Mouse (Mus musculus) heart, adult 2 months (tissue): ENCODE data around the gene Mkln1. TPM values are rescaled to one million over a fixed set of nuclear protein-coding genes. Genes with fewer than 3 reads are reported as not detected.
A peak's percentile ranks its signal among the peaks of the same experiment; 100 is the strongest.

Experiments
- DNase-seq, 2 experiments: peaks; one replicate each; pipeline ENCODE4 v3.0.0; 2021
- H3K27ac ChIP-seq: fragments of 200-600 bp; 2 replicates; pipeline ENCODE4 v1.8.1; 2022
- H3K27me3 ChIP-seq: fragments of 200-500 bp; 2 replicates; pipeline ENCODE4 v1.6.1; 2012; ENCODE audit warnings: mild to moderate bottlenecking, low read length, inconsistent platforms, mixed read lengths; ENCODE audit not compliant: control insufficient read depth, insufficient read depth
- H3K36me3 ChIP-seq: fragments of 200-500 bp; 2 replicates; pipeline ENCODE4 v1.6.1; 2012; ENCODE audit warnings: low read length, inconsistent platforms; ENCODE audit not compliant: control insufficient read depth, insufficient read depth
- H3K4me1 ChIP-seq: fragments of 200-500 bp; 2 replicates; pipeline ENCODE4 v1.6.1; 2011; ENCODE audit warnings: low read length; ENCODE audit not compliant: control insufficient read depth, insufficient read depth
- H3K4me3 ChIP-seq: fragments of 200-600 bp; 2 replicates; pipeline ENCODE4 v1.8.1; 2022
- H3K79me2 ChIP-seq: fragments of 200-500 bp; replicated peaks from 2 replicates; pipeline ENCODE4 v1.6.1; 2012; ENCODE audit warnings: mild to moderate bottlenecking, inconsistent platforms, low read length, moderate library complexity, mixed read lengths; ENCODE audit not compliant: control insufficient read depth, insufficient read depth
- H3K9ac ChIP-seq: fragments of 200-500 bp; 2 replicates; pipeline ENCODE4 v1.6.1; 2012; ENCODE audit warnings: low read depth, mild to moderate bottlenecking, control low read depth, inconsistent platforms, low read length, mixed read lengths
- CTCF ChIP-seq: fragments of 200-600 bp; IDR thresholded peaks from 2 replicates; pipeline ENCODE4 v1.8.1; 2022; ENCODE audit warnings: antibody characterized with exemption, mild to moderate bottlenecking, moderate library complexity
- EP300 ChIP-seq: fragments of 200-500 bp; IDR thresholded peaks from 2 replicates; pipeline ENCODE4 v1.6.1; 2011; ENCODE audit warnings: low read depth, low read length, control low read depth; ENCODE audit not compliant: insufficient read depth
- POLR2A ChIP-seq: fragments of 200-500 bp; IDR thresholded peaks from 2 replicates; pipeline ENCODE4 v1.6.1; 2011; ENCODE audit warnings: mild to moderate bottlenecking, low read depth, low read length, control low read depth; ENCODE audit not compliant: insufficient read depth
- WGBS: fragments of 180-500 bp; shearing (Covaris S2); methylation state at CpG from one replicate; pipeline ENCODE4 v1.1.7; 2018; 5-methylcytosine and 5-hydroxymethylcytosine counted together
- intact Hi-C: fragments of 180-260 bp; cut with DNase I; formaldehyde crosslinking; loops from one replicate; pipeline ENCODE4 v1.15.1; 2025
- polyA plus RNA-seq: library from polyadenylated mRNA; depleted of rRNA; stranded (reverse); fragments of >200 nt; gene quantifications from 2 replicates; pipeline ENCODE4 v1.2.3, GENCODE M21; 2012
- total RNA-seq, 2 experiments: library from RNA; stranded (reverse); gene quantifications; 2 replicates each; pipeline ENCODE4 v1.2.3; 2021

Mkln1 gene
- total and polyA plus RNA-seq, 3 experiments, result 52.5 to 157 (median 148) TPM

GRCm38 (mm10) chr6:31390243-31390981, 8.1 kb upstream of the Mkln1 start:
- Histone ChIP-seq H3K27ac (peak overlapping the region; percentile 71), H3K79me2 (no peaks in the 10 kb centered on the region), H3K36me3 (no peaks in the 10 kb centered on the region), H3K4me1 (peaks cover 7% of the 10 kb centered on the region), H3K9ac (no peak overlapping the region), H3K4me3 (no peak overlapping the region), H3K27me3 (no peaks in the 10 kb centered on the region)
- peak; percentile 82 for TF ChIP-seq CTCF
- peak; percentile 76 for TF ChIP-seq EP300
- no peak for TF ChIP-seq POLR2A
- intact Hi-C loops, result loop anchor here (5.0 kb wide), 2 partner anchors 198 to 313 kb away; no protein-coding TSS in a partner anchor
- WGBS, result 39% methylated on average over 8 of the region's 8 CpGs
- DNase-seq, result peak; percentile 53 to 56

DNA sequence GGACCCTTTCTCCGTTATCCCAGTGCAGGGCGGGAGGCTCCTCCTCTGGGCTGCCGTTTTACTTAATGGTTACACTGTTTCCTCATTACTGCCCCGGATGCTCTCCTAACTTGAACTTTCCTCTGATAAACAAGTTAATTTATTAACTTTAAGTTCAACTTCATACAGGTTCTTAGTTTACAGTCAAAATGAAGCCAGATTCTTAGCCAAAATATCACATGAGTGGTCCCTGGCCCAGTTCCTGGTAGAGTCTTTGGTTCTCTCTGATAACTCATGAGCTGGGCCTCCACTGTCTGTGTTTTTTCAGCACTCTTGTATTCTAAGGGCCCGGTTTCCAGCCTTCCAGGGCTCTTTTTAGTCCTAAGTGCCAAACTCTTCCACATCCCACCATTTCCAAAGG, 5.7 kb upstream of the Mkln1 start:
- Histone ChIP-seq H3K79me2 (no peaks in the 10 kb centered on the region), H3K27ac (no peak overlapping the region), H3K4me1 (peaks cover 7% of the 10 kb centered on the region), H3K36me3 (no peaks in the 10 kb centered on the region), H3K27me3 (no peaks in the 10 kb centered on the region), H3K4me3 (no peak overlapping the region), H3K9ac (no peak overlapping the region)
- no peak for DNase-seq
- intact Hi-C loops, result loop anchor here (5.0 kb wide), 2 partner anchors 201 to 316 kb away; no protein-coding TSS in a partner anchor
- TF ChIP-seq EP300 (no peak), CTCF (no peak), POLR2A (no peak)
- 86% methylated on average over 5 of the region's 5 CpGs for WGBS

DNA sequence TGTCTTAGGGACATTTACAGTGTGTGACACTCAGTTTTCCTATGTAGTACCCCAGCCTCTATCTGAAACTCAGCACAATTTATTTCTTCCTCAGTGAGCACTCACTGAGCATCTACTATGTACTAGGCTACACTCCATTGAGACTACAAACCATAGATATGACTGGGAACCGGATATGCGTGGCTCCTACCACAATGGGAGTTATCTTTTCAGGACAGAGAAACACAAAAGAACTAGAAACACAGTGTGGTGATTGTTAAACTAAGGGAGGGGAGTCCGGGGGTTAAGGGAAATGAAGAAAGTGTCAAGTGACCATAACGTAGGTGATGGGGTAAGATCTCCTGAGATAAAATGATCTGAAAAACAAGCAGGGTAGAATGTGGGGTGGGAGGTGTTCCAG, 2.4 kb upstream of the Mkln1 start:
- DNase-seq, result no peak
- Histone ChIP-seq H3K4me1 (peaks cover 7% of the 10 kb centered on the region), H3K4me3 (no peak overlapping the region), H3K9ac (no peak overlapping the region), H3K79me2 (peaks cover 5% of the 10 kb centered on the region), H3K27ac (no peak overlapping the region), H3K36me3 (peaks cover 10% of the 10 kb centered on the region), H3K27me3 (no peaks in the 10 kb centered on the region)
- intact Hi-C loops, result loop anchor here (5.0 kb wide), 2 partner anchors 74 to 174 kb away; no protein-coding TSS in a partner anchor
- WGBS, result 64% methylated on average over 4 of the region's 4 CpGs
- TF ChIP-seq POLR2A, result no peak
- no peak for TF ChIP-seq CTCF
- no peak for TF ChIP-seq EP300

DNA sequence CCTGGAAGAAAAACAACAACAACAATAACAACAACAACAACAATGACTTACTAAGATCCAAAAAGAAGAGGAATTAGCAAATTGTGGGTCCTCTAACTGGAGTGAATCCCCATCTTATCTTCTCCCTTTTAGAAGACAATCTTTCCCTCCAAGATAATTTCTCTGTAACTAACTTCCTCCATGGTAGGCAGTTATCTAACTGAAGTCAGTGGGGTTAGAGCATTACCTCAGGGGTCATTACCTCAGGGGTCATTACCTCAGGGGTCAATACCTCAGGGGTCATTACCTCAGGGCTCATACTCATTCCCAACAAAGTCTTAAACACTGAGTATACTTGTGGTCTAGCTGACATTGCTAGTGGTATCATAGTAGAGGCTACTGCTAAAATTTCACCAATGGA, 1.2 kb upstream of the Mkln1 start:
- H3K36me3 ChIP-seq, result peaks cover 16% of the 10 kb centered on the region
- TF ChIP-seq CTCF (no peak), POLR2A (no peak), EP300 (no peak)
- no peak overlapping the region for H3K4me3 ChIP-seq
- no peaks in the 10 kb centered on the region for H3K27me3 ChIP-seq
- intact Hi-C loops, result loop anchor here (5.0 kb wide), 2 partner anchors 75 to 175 kb away; no protein-coding TSS in a partner anchor
- DNase-seq, result no peak
- H3K27ac ChIP-seq, result no peak overlapping the region
- peaks cover 6% of the 10 kb centered on the region for H3K79me2 ChIP-seq
- no peak overlapping the region for H3K9ac ChIP-seq
- H3K4me1 ChIP-seq, result peaks cover 11% of the 10 kb centered on the region

GRCm38 (mm10) chr6:31397775-31398430, 632 bp upstream of the Mkln1 start:
- Histone ChIP-seq H3K4me3 (peak overlapping the region; percentile 64), H3K36me3 (peaks cover 16% of the 10 kb centered on the region), H3K79me2 (peaks cover 6% of the 10 kb centered on the region), H3K9ac (peak overlapping the region; percentile 60; the same call in 1 of the 2 replicates), H3K27me3 (no peaks in the 10 kb centered on the region), H3K27ac (peak overlapping the region; percentile 97), H3K4me1 (peaks cover 13% of the 10 kb centered on the region)
- intact Hi-C loops, result loop anchor here (2.0 to 5.0 kb wide), 3 partner anchors 27 to 176 kb away; no protein-coding TSS in a partner anchor
- WGBS, result 44% methylated on average over 10 of the region's 10 CpGs
- DNase-seq, result no peak
- TF ChIP-seq EP300, result no peak
- TF ChIP-seq POLR2A, result no peak

- Histone ChIP-seq H3K27me3 (no peaks in the 10 kb centered on the region), H3K4me1 (peaks cover 13% of the 10 kb centered on the region), H3K27ac (peak overlapping the region; percentile 97), H3K9ac (peak overlapping the region; percentile 89), H3K4me3 (peak overlapping the region; percentile 64), H3K36me3 (peaks cover 16% of the 10 kb centered on the region), H3K79me2 (peaks cover 6% of the 10 kb centered on the region)
- WGBS, result under 1% methylated on average over 28 of the region's 28 CpGs
- intact Hi-C loops, result loop anchor here (2.0 to 5.0 kb wide), 3 partner anchors 28 to 177 kb away; no protein-coding TSS in a partner anchor
- TF ChIP-seq POLR2A (no peak), EP300 (no peak), CTCF (no peak)
- DNase-seq, result no peak
Measured at GRCm38 (mm10) chr6:31399206-31399549, 643 bp downstream of the Mkln1 start.
